Mouse (Mus musculus) ES-E14 (cell line): ENCODE data around the gene Olfr773. TPM values are rescaled to one million over a fixed set of nuclear protein-coding genes. Genes with fewer than 3 reads are reported as not detected.

Source experiments
- DNase-seq: peaks from one replicate; pipeline ENCODE4 v3.0.0-alpha.2; 2013; ENCODE audit warnings: low read depth, low spot score
- H3K27ac ChIP-seq: 2 replicates; pipeline ENCODE4 v1.5.1; 2012; ENCODE audit warnings: low read depth, mild to moderate bottlenecking, low read length, moderate library complexity, mixed read lengths; ENCODE audit not compliant: poor library complexity, insufficient read depth, severe bottlenecking
- H3K36me3 ChIP-seq: 2 replicates; pipeline ENCODE4 v1.6.1; 2012; ENCODE audit warnings: mild to moderate bottlenecking, low read length, moderate library complexity, mixed read lengths; ENCODE audit not compliant: control insufficient read depth, poor library complexity, insufficient read depth, severe bottlenecking
- H3K4me1 ChIP-seq, 2 experiments: fragments of 150-350 bp in 1 of 2; sonication (generic) in 1 of 2; 2 replicates each; pipeline ENCODE4 v1.6.1; 2012; ENCODE audit warnings: low read length in 2 of 2, mild to moderate bottlenecking in 1 of 2, mixed read lengths in 1 of 2; ENCODE audit not compliant: control insufficient read depth in 2 of 2, insufficient read depth in 2 of 2, poor library complexity in 1 of 2
- H3K4me3 ChIP-seq, 2 experiments: fragments of 150-350 bp in 1 of 2; sonication (generic) in 1 of 2; 2 replicates each; pipeline ENCODE4 v1.5.1; 2012; ENCODE audit warnings: low read length in 2 of 2, low read depth in 1 of 2, mild to moderate bottlenecking in 1 of 2, mixed read lengths in 1 of 2; ENCODE audit not compliant: insufficient read depth in 1 of 2, poor library complexity in 1 of 2, severe bottlenecking in 1 of 2
- H3K9ac ChIP-seq: 2 replicates; pipeline ENCODE4 v1.6.1; 2012; ENCODE audit warnings: low read depth, mild to moderate bottlenecking, low read length, mixed read lengths; ENCODE audit not compliant: poor library complexity, insufficient read depth, severe bottlenecking
- H3K9me3 ChIP-seq: fragments of 150-350 bp; sonication (generic); 2 replicates; pipeline ENCODE4 v1.6.1; 2012; ENCODE audit warnings: low read depth, mild to moderate bottlenecking, low read length; ENCODE audit not compliant: control insufficient read depth, insufficient read depth
- CHD2 ChIP-seq: IDR thresholded peaks from 2 replicates; pipeline ENCODE4 v1.6.1; 2014; ENCODE audit warnings: mild to moderate bottlenecking, low read depth, low read length, inconsistent platforms
- HCFC1 ChIP-seq: IDR thresholded peaks from 2 replicates; pipeline ENCODE4 v1.6.1; 2012; ENCODE audit warnings: low read length, inconsistent platforms, borderline replicate concordance; ENCODE audit not compliant: insufficient read depth
- MAFK ChIP-seq: IDR thresholded peaks from 2 replicates; pipeline ENCODE4 v1.6.1; 2014; ENCODE audit warnings: mild to moderate bottlenecking, low read depth, low read length, inconsistent platforms; ENCODE audit not compliant: insufficient read depth
- ZC3H11A ChIP-seq: IDR thresholded peaks from 2 replicates; pipeline ENCODE4 v1.6.1; 2012; ENCODE audit warnings: low read depth, mild to moderate bottlenecking, inconsistent platforms, low read length, borderline replicate concordance
- ZNF384 ChIP-seq: IDR thresholded peaks from 2 replicates; pipeline ENCODE4 v1.6.1; 2012; ENCODE audit warnings: low read depth, low read length, inconsistent platforms
- in situ Hi-C, 2 experiments: fragments of 600-800 bp; cut with MboI; formaldehyde crosslinking; loops; one replicate each; pipeline ENCODE4 v1.15.1; 2025; ENCODE audit warnings: low sequenced_read_pairs in 2 of 2, inconsistent platforms in 1 of 2; ENCODE audit not compliant: unreplicated experiment in 2 of 2
- total RNA-seq: library from RNA; depleted of rRNA; stranded (reverse); fragments of 300-350 nt; gene quantifications from 2 replicates; pipeline ENCODE4 v1.2.3, GENCODE M21; 2012; rRNA removed

Olfr773 gene
- total RNA-seq, 1 experiment, result not detected

DNA sequence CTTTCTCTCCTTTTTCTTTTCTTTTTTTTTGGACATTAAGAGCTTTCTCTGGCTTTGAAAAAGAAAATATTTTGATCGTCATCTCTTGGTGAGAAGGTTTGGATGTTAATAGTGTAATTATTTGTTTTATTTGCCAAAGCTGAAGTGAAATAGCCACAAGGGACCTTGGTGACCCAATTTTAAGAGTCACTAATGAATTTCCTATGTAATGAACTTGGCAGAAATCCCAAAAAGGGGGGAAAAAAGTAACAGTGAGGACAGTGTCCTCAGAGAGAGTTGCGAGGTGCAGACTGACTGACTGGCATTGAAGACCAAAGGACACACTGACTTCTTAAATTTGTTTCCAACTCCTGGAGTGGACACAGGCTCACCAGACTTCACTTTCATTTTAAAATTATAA lies 48.3 kb downstream of the Olfr773 start, which contains the start of gene Olfr770:
Gene Olfr770, minus strand, starts transcription at position 101 of the 400 bp plus-strand sequence.
- in situ Hi-C loops, result no loop called here
- Histone ChIP-seq H3K27ac (no peak within 1 kb of the TSS), H3K4me3 (no peak within 1 kb of the TSS), H3K9me3 (no peaks in the 10 kb centered on the region), H3K4me1 (no peaks in the 10 kb centered on the region), H3K36me3 (no peaks in the 10 kb centered on the region), H3K9ac (no peak within 1 kb of the TSS)
- TF ChIP-seq HCFC1 (no peak), CHD2 (no peak), ZC3H11A (no peak), ZNF384 (no peak), MAFK (no peak)
- DNase-seq, result no peak

Other genes with a start within 250 kb of the Olfr773 start
- gene Mettl7b, start 226.4 kb downstream of the Olfr773 start, total RNA-seq, result 0.26 and 0.58 TPM in 2 replicates
- not detected in 2 replicates for gene Olfr9, start 198.0 kb downstream of the Olfr773 start, total RNA-seq
- gene Olfr763, start 176.6 kb downstream of the Olfr773 start, total RNA-seq, result not detected in 2 replicates
- not detected in 2 replicates for gene Olfr764-ps1, start 147.5 kb downstream of the Olfr773 start, total RNA-seq
- gene Olfr765, start 137.4 kb downstream of the Olfr773 start, total RNA-seq, result not detected in 2 replicates
- gene Olfr766-ps1, start 118.4 kb downstream of the Olfr773 start, total RNA-seq, result not detected in 2 replicates
- not detected in 2 replicates for gene Olfr767, start 104.5 kb downstream of the Olfr773 start, total RNA-seq
- gene Olfr768, start 88.0 kb downstream of the Olfr773 start, total RNA-seq, result not detected in 2 replicates
- not detected in 2 replicates for gene Olfr769, start 69.6 kb downstream of the Olfr773 start, total RNA-seq
- not detected in 2 replicates for gene Olfr770, start 48.4 kb downstream of the Olfr773 start, total RNA-seq
- not detected in 2 replicates for gene Olfr771, start 22.7 kb downstream of the Olfr773 start, total RNA-seq
- 0.21 TPM in 1 of 2 replicates, not detected in the other for gene Olfr772, start 9.5 kb downstream of the Olfr773 start, total RNA-seq
- not detected in 2 replicates for gene Olfr774, start 48.8 kb upstream of the Olfr773 start, total RNA-seq
- gene Olfr775, start 61.0 kb upstream of the Olfr773 start, total RNA-seq, result not detected in 2 replicates
- gene Olfr776, start 71.7 kb upstream of the Olfr773 start, total RNA-seq, result not detected in 2 replicates
- gene Olfr777, start 84.1 kb upstream of the Olfr773 start, total RNA-seq, result not detected in 2 replicates
- gene Olfr780, start 130.7 kb upstream of the Olfr773 start, total RNA-seq, result not detected in 2 replicates
- gene Olfr781, start 141.4 kb upstream of the Olfr773 start, total RNA-seq, result not detected in 2 replicates
- gene Olfr782, start 161.4 kb upstream of the Olfr773 start, total RNA-seq, result not detected in 2 replicates
- 0.21 and 0.22 TPM in 2 replicates for gene Olfr784, start 196.7 kb upstream of the Olfr773 start, total RNA-seq
- gene Olfr785, start 218.0 kb upstream of the Olfr773 start, total RNA-seq, result not detected in 2 replicates
- gene Olfr786, start 239.9 kb upstream of the Olfr773 start, total RNA-seq, result not detected in 2 replicates